Comparison of ENCODE assay signal across 25 mouse cellular contexts in genomic region chr17:94382993-94383392, GRCm38 (mm10).
"Had no signal": no experiment of that assay in that cellular context is flagged by ENCODE, and none has a peak within 500 bp of the region (broad histone marks: within the 10 kb centered on the region; RNA-seq: fewer than 3 reads in every experiment).

No protein-coding gene starts in this region.

- H3K9me3 ChIP-seq: heart, embryonic 10.5 days; heart, embryonic 12.5 days; hindbrain, embryonic 10.5 days; hindbrain, embryonic 12.5 days; intestine, embryonic 15.5 days; limb, embryonic 10.5 days; limb, embryonic 12.5 days had no signal

- H3K4me2 ChIP-seq: heart, embryonic 12.5 days; hindbrain, embryonic 12.5 days; hindbrain, embryonic 14.5 days; intestine, embryonic 15.5 days; limb, embryonic 12.5 days had no signal

- H3K27ac ChIP-seq: gastrocnemius, adult 2 months; heart, embryonic 10.5 days; hindbrain, embryonic 10.5 days; hindbrain, embryonic 12.5 days; hindbrain, embryonic 14.5 days; intestine, embryonic 15.5 days; layer of hippocampus, adult 2 months; left cerebral cortex, adult 2 months; limb, embryonic 10.5 days; limb, embryonic 12.5 days had no signal

- ATAC-seq: hindbrain, embryonic 16.5 days; inflammation-experienced regulatory T-cells, adult 6 months; intestine, embryonic 15.5 days; intestine, postnatal 0 days had no signal

- DNase-seq: gastrocnemius, adult 2 months; gastrocnemius, postnatal 10 days; gastrocnemius, postnatal 25 days; heart, adult 18-20 months; heart, postnatal 10 days; heart, postnatal 4 days; kidney, adult 18-20 months; kidney, adult 8-10 months; kidney, postnatal 10 days; kidney, postnatal 25 days; kidney, postnatal 4 days; liver had no signal

- H3K27me3 ChIP-seq: heart, embryonic 12.5 days; hindbrain, embryonic 12.5 days; intestine, embryonic 15.5 days; limb, embryonic 12.5 days had no signal

- H3K4me1 ChIP-seq: heart, embryonic 10.5 days; heart, embryonic 12.5 days; hindbrain, embryonic 10.5 days; hindbrain, embryonic 12.5 days; intestine, embryonic 15.5 days; limb, embryonic 10.5 days; limb, embryonic 12.5 days had no signal

- H3K4me3 ChIP-seq: gastrocnemius, adult 2 months; heart, embryonic 10.5 days; heart, embryonic 12.5 days; hindbrain, embryonic 10.5 days; hindbrain, embryonic 12.5 days; intestine, embryonic 15.5 days; layer of hippocampus, adult 2 months; left cerebral cortex, adult 2 months; limb, embryonic 10.5 days; limb, embryonic 12.5 days had no signal

- H3K36me3 ChIP-seq: heart, embryonic 10.5 days; heart, embryonic 12.5 days; hindbrain, embryonic 10.5 days; hindbrain, embryonic 12.5 days; intestine, embryonic 15.5 days; limb, embryonic 10.5 days; limb, embryonic 12.5 days had no signal

- H3K9ac ChIP-seq: heart, embryonic 12.5 days; hindbrain, embryonic 12.5 days; hindbrain, embryonic 14.5 days; intestine, embryonic 15.5 days; limb, embryonic 12.5 days had no signal
